Mouse (Mus musculus) lung, adult 2 months (tissue): Measurements from ENCODE around the gene Dpm3. TPM values are rescaled to one million over a fixed set of nuclear protein-coding genes. Genes with fewer than 3 reads are reported as not detected.

Experiments
- DNase-seq: peaks from one replicate; pipeline ENCODE4 v3.0.0; 2022
- H3K4me1 ChIP-seq: fragments of 200-500 bp; 2 replicates; pipeline ENCODE4 v1.6.1; 2011; ENCODE audit warnings: low read length; ENCODE audit not compliant: control insufficient read depth, insufficient read depth
- H3K4me3 ChIP-seq: fragments of 200-500 bp; replicated peaks from 2 replicates; pipeline ENCODE3; 2011; ENCODE audit warnings: low read depth, mild to moderate bottlenecking, control low read depth, low read length; ENCODE audit errors: extremely low read depth
- CTCF ChIP-seq: fragments of 200-500 bp; IDR thresholded peaks from 2 replicates; pipeline ENCODE4 v1.5.1; 2011; ENCODE audit warnings: mild to moderate bottlenecking, low read length, control low read depth; ENCODE audit not compliant: insufficient read depth
- POLR2A ChIP-seq: fragments of 200-500 bp; IDR thresholded peaks from 2 replicates; pipeline ENCODE4 v1.6.1; 2011; ENCODE audit warnings: low read depth, mild to moderate bottlenecking, control low read depth, low read length, borderline replicate concordance; ENCODE audit errors: extremely low read depth
- WGBS: fragments of 180-500 bp; shearing (Covaris S2); methylation state at CpG from one replicate; pipeline ENCODE4 v1.1.7; 2018; 5-methylcytosine and 5-hydroxymethylcytosine counted together
- polyA plus RNA-seq: library from polyadenylated mRNA; depleted of rRNA; stranded (reverse); fragments of >200 nt; gene quantifications from 2 replicates; pipeline ENCODE4 v1.2.3, GENCODE M21; 2012

Dpm3 gene
- polyA plus RNA-seq, 1 experiment, result 411 TPM

DNA sequence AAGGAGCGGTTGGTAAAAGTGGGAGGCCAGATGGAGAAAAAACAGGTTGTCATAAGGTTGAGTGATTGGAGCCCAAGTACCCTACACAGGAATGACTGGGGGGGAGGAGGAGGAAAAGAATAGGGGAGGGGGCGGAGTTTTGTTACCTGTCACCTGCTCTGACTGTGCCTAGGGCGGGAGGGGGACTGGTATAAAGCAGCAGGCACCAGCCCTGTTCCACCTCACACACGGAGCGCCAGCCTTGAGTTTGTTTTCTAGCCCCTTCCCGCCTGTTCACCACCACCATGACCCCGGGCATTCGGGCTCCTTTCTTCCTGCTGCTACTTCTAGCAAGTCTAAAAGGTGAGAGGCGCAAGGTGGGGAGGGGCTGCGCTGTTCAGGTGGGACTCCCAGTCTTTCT, 30.3 kb upstream of the Dpm3 start, which contains the start of gene Muc1:
Gene Muc1, plus strand, starts transcription at position 222 of the 400 bp plus-strand sequence.
- 38% methylated on average over 10 of the region's 10 CpGs for WGBS
- Histone ChIP-seq H3K4me3 (peak within 1 kb of the TSS; percentile 59), H3K4me1 (peaks cover 10% of the 10 kb centered on the region; the same call in 1 of the 2 replicates)
- DNase-seq, result peak; percentile 71
- TF ChIP-seq CTCF (no peak), POLR2A (peak; percentile 97; the same call in 1 of the 2 replicates)

DNA sequence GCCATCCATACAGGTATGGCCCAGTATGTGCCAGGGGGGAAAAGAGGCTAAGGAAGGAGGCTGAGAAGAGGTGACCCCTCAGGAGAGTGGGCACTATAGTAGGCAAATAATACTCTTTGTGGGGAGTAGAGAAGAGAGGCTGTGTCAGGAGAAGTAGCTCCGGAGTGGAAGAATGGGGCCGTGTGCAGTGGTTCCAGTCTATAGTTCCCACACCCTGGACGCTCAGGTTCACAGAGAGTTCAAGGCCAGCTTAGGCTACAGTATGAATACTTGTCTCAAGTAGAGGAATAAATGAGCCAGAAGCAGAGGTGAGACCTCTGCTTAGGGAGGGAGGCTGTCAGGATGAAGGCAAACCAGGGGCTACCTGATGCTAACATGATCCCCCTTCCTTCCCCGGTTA, 29.9 kb upstream of the Dpm3 start:
- DNase-seq, result no peak
- Histone ChIP-seq H3K4me3 (peak overlapping the region; percentile 59), H3K4me1 (peaks cover 13% of the 10 kb centered on the region; the same call in 1 of the 2 replicates)
- no peak for TF ChIP-seq POLR2A
- TF ChIP-seq CTCF, result no peak
- WGBS, result 59% methylated on average over 4 of the region's 4 CpGs

DNA sequence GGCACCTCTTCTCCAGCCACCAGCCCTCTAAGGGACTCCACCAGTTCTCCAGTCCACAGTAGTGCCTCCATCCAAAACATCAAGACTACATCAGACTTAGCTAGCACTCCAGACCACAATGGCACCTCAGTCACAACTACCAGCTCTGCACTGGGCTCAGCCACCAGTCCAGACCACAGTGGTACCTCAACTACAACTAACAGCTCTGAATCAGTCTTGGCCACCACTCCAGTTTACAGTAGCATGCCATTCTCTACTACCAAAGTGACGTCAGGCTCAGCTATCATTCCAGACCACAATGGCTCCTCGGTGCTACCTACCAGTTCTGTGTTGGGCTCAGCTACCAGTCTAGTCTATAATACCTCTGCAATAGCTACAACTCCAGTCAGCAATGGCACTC, 28.6 kb upstream of the Dpm3 start:
- DNase-seq, result peak; percentile 18
- Histone ChIP-seq H3K4me1 (peaks cover 13% of the 10 kb centered on the region; the same call in 1 of the 2 replicates), H3K4me3 (peak overlapping the region; percentile 43)
- TF ChIP-seq POLR2A (no peak), CTCF (no peak)
- 64% methylated on average over 2 of the region's 2 CpGs for WGBS

DNA sequence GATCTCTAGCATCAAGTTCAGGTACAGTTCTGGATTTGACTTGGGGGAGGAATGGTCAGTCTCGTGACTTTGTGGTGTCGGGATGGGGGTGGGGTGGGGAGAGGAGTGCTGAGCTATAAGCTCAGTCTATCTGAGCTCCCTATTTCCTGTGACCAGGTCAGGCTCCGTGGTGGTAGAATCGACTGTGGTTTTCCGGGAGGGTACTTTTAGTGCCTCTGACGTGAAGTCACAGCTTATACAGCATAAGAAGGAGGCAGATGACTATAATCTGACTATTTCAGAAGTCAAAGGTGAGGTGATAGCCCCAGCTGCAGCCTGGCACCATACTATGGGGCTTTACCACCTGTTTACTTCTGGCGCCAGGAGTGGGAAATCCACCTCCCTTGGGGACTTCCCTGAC, 27.8 kb upstream of the Dpm3 start:
- DNase-seq, result no peak
- TF ChIP-seq POLR2A (no peak), CTCF (no peak)
- H3K4me3 ChIP-seq, result peak overlapping the region; percentile 26
- 27% methylated on average over 7 of the region's 7 CpGs for WGBS
- H3K4me1 ChIP-seq, result peaks cover 13% of the 10 kb centered on the region; the same call in 1 of the 2 replicates

DNA sequence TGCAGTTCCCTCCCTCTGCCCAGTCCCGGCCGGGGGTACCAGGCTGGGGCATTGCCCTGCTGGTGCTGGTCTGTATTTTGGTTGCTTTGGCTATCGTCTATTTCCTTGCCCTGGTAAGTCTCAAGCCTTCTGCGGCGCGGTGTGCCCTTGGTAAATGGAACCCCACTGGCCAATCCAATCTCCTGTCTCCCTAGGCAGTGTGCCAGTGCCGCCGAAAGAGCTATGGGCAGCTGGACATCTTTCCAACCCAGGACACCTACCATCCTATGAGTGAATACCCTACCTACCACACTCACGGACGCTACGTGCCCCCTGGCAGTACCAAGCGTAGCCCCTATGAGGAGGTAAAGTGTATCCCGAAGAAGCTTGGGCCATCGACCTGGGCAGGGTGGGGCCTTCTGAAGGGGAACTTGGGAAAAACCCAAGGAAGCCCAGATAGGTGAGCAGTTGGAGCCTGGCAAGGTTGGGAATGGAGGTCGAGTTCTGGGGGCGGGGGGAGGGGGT, 27.3 kb upstream of the Dpm3 start:
- peak overlapping the region; percentile 26 for H3K4me3 ChIP-seq
- DNase-seq, result peak; percentile 28
- WGBS, result 56% methylated on average over 16 of the region's 16 CpGs
- TF ChIP-seq CTCF, result no peak
- no peak for TF ChIP-seq POLR2A
- peaks cover 13% of the 10 kb centered on the region; the same call in 1 of the 2 replicates for H3K4me1 ChIP-seq

DNA sequence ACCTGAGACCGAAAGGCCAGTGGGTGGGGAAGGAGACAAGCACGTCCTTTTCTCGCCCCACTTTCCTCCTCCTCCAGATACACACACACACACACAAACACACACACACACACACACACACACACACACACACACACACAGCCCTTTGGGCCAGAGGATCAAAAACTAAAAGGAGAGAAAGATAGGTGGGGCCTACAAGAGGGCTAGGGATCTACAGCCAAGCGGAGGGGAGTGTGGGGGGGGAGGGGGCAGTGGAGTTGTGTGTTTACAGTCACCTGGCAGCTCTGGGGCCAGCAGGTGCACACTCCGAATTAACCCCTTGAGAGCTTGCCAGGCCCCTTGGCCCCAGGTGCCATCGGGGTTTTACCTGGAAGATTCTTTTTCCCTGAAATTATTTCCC, 26.5 kb upstream of the Dpm3 start:
- peak overlapping the region; percentile 15 for H3K4me3 ChIP-seq
- peaks cover 11% of the 10 kb centered on the region; the same call in 1 of the 2 replicates for H3K4me1 ChIP-seq
- no peak for DNase-seq
- TF ChIP-seq CTCF, result no peak
- TF ChIP-seq POLR2A, result peak; percentile 42; the same call in 1 of the 2 replicates
- 47% methylated on average over 6 of the region's 6 CpGs for WGBS

DNA sequence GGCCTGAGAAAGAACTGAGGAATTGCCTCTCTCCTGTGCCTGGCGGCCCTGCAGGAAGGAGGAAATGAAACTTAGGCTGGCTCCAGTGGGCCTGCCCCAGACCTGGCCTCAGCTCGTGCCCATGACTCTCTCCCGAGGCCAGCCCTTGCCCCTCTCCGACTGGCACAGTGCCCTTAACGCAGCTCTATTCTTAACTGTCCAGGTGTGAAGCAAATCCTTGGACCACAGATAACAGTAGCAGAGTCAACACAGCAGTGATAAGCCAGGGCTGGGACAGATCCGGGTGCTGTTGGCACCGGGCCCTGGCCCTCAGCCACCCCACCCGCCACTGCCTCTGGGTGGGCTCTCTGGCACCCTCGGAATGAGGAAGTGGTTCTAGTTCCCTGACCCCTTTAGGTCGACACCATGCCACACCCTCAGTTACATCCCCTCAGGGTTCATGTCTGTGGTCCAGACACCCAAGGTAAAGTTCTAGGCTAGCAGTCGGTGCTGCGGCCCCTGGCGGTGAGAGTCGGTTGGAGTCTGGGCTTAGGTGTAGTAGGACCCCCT, 25.5 kb upstream of the Dpm3 start:
- WGBS, result 27% methylated on average over 14 of the region's 14 CpGs
- Histone ChIP-seq H3K4me1 (peaks cover 9% of the 10 kb centered on the region; the same call in 1 of the 2 replicates), H3K4me3 (no peak overlapping the region)
- TF ChIP-seq POLR2A (0 out of 2 replicates have a peak, but pooled peaks have one; percentile 11), CTCF (peak; percentile 13; the same call in 1 of the 2 replicates)
- no peak for DNase-seq

DNA sequence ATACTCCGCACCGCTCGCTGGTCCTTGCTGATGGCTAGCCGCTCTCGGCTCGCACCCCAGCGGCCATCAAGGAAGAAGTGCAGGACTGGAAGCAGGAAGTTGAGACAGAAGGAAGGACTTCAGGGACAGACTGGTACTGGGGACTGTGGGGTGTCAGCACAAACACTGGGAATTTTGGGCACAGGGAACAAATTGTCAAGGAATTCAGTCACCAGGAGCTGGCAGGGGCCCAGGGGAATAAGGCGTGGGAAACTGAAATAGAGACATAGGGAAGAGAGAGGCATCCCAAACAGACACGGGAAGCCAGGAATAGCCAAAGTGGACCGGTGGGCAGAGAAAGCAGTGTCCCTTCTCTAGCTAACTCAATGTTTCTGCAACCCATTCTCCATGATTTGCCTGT, 22.6 kb upstream of the Dpm3 start:
- Histone ChIP-seq H3K4me3 (no peak overlapping the region), H3K4me1 (peaks cover 9% of the 10 kb centered on the region; the same call in 1 of the 2 replicates)
- WGBS, result 87% methylated on average over 10 of the region's 10 CpGs
- DNase-seq, result no peak
- TF ChIP-seq CTCF (no peak), POLR2A (no peak)

DNA sequence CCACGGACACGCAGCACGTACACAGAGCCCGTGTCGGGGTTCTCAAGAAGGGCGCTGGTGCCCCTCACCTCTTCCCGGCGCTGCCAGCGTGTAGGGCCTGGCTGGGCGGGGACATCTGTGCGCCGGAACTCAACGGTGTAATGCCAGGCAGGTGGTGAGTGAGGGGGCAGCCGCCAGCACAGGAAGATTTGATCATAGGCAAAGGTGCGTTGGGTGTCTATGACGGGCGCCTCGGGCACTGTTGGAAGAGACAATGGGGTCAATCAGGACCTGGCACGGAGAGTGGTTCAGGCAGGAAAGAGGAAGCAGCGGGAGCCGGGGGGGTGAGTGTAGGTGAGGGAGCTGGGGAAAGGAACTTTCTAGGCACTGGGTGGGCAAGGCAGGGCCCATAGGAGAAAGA, 21.5 kb upstream of the Dpm3 start:
- H3K4me1 ChIP-seq, result peaks cover 9% of the 10 kb centered on the region; the same call in 1 of the 2 replicates
- no peak for DNase-seq
- WGBS, result 71% methylated on average over 21 of the region's 21 CpGs
- H3K4me3 ChIP-seq, result no peak overlapping the region
- TF ChIP-seq POLR2A, result no peak
- no peak for TF ChIP-seq CTCF

DNA sequence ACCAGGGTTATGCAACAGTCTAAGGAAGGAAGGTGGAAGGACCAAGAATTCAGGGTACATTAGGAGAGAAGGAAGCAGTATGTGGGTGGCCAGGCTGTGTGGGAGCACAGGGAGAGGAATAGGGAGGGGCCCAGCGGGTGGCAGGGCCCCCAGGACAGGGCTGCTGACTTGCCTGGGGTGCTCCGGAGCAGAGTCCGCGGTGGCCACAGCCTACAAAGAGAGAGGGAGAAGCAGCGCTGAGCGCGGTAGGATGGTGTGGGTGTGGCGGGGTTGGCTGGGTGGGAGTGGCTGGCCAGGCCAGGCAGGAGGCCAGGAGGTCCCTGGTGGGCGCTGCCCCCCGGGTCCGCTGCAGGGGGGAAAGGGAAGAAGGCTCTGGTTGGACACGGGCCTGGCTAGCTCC, 20.7 kb upstream of the Dpm3 start:
- peak; percentile 36 for DNase-seq
- peaks cover 6% of the 10 kb centered on the region; the same call in 1 of the 2 replicates for H3K4me1 ChIP-seq
- TF ChIP-seq POLR2A (no peak), CTCF (no peak)
- H3K4me3 ChIP-seq, result no peak overlapping the region
- 40% methylated on average over 12 of the region's 12 CpGs for WGBS
